Mouse (Mus musculus) midbrain, embryonic 15.5 days (tissue): Measurements from ENCODE around the gene Vmn1r125. TPM values are rescaled to one million over a fixed set of nuclear protein-coding genes. Genes with fewer than 3 reads are reported as not detected.
"Not testable (repeated sequence)": the region's sequence is repeated elsewhere in the genome, so short reads cannot be mapped to it uniquely, and the experiment has no call there.

Source experiments
- ATAC-seq: fragments of 200-750 bp; cut with Nextera tagmentation; replicated peaks from 2 replicates; pipeline ENCODE4 v1.8.0; 2017; ENCODE audit warnings: moderate TSS enrichment
- H3K27ac ChIP-seq: fragments of 300-500 bp; sonication (generic); 2 replicates; pipeline ENCODE4 v1.5.1; 2015; ENCODE audit warnings: mild to moderate bottlenecking, inconsistent platforms
- H3K27me3 ChIP-seq: fragments of 300-500 bp; sonication (generic); replicated peaks from 2 replicates; pipeline ENCODE4 v1.6.1; 2015; ENCODE audit warnings: inconsistent platforms
- H3K36me3 ChIP-seq: fragments of 300-500 bp; sonication (generic); replicated peaks from 2 replicates; pipeline ENCODE4 v1.6.1; 2015; ENCODE audit warnings: inconsistent platforms
- H3K4me1 ChIP-seq: fragments of 300-500 bp; sonication (generic); 2 replicates; pipeline ENCODE4 v1.6.1; 2015; ENCODE audit warnings: inconsistent platforms
- H3K4me2 ChIP-seq: fragments of 300-500 bp; sonication (generic); 2 replicates; pipeline ENCODE4 v1.6.1; 2015; ENCODE audit warnings: inconsistent platforms, mild to moderate bottlenecking, moderate library complexity
- H3K4me3 ChIP-seq: fragments of 300-500 bp; sonication (generic); 2 replicates; pipeline ENCODE4 v1.5.1; 2015; ENCODE audit warnings: mild to moderate bottlenecking, inconsistent platforms
- H3K9ac ChIP-seq: fragments of 300-500 bp; sonication (generic); 2 replicates; pipeline ENCODE4 v1.6.1; 2015; ENCODE audit warnings: mild to moderate bottlenecking, inconsistent platforms
- H3K9me3 ChIP-seq: fragments of 300-500 bp; sonication (generic); 2 replicates; pipeline ENCODE4 v1.6.1; 2016; ENCODE audit warnings: inconsistent platforms
- WGBS: fragments of 180-500 bp; shearing (Covaris S2); methylation state at CpG from one replicate; pipeline ENCODE4 v1.1.7; 2015; ENCODE audit warnings: mixed read lengths; 5-methylcytosine and 5-hydroxymethylcytosine counted together
- polyA plus RNA-seq: library from polyadenylated mRNA; unstranded; fragments of >200 nt; fragmentation: Nextera tagmentation; extraction: Ambion mirVana; gene quantifications from 2 replicates; pipeline ENCODE4 v1.2.1, GENCODE M21; 2015

The Vmn1r125 gene
- polyA plus RNA-seq: not detected in 2 replicates

DNA sequence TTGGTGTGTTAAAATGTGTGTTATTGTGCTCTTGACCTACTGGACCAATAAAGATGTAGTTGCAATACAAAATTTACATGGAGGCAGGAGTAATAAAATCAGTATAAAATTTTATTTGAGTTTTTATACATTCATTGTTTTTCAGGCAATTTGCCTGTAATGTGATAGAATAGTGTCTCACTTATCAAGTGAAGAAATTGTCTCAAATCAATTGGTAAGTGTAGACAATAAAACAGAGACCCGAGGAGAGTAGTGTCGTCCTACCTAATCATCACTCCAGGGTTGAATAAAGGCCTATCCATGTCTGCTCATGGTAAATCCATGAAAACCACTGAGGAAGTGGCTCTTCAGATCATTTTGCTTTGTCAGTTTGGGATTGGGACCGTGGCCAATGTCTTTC, at the start of gene Vmn1r125:
Gene Vmn1r125 (plus strand): TSS at position 301 of the 400 bp plus-strand sequence.
- not testable (repeated sequence) for H3K4me3 ChIP-seq, H3K27ac ChIP-seq, H3K4me2 ChIP-seq, ATAC-seq, H3K9ac ChIP-seq, H3K27me3 ChIP-seq, H3K36me3 ChIP-seq, H3K9me3 ChIP-seq, H3K4me1 ChIP-seq
- WGBS: 67% methylated on average over 3 of the region's 3 CpGs

DNA sequence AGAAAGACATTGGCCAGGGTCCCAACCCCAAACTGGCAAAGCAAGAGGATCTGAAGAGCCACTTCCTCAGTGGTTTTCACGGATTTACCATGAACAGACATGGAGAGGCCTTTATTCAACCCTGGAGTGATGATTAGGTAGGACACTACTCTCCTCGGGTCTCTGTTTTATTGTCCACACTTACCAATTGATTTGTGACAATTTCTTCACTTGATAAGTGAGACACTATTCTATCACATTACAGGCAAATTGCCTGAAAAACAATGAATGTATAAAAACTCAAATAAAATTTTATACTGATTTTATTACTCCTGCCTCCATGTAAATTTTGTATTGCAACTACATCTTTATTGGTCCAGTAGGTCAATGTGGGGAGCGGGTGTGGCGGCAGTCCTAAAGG, 11.5 kb upstream of the Vmn1r125 start, which contains the start of gene Vmn1r124:
Gene Vmn1r124 (minus strand): TSS at position 101 of the 400 bp plus-strand sequence.
- not testable (repeated sequence) for H3K9ac ChIP-seq, H3K4me2 ChIP-seq, H3K4me3 ChIP-seq, H3K4me1 ChIP-seq, ATAC-seq, H3K27me3 ChIP-seq, H3K9me3 ChIP-seq, H3K36me3 ChIP-seq, H3K27ac ChIP-seq
- WGBS: 75% methylated on average over 4 of the region's 4 CpGs

DNA sequence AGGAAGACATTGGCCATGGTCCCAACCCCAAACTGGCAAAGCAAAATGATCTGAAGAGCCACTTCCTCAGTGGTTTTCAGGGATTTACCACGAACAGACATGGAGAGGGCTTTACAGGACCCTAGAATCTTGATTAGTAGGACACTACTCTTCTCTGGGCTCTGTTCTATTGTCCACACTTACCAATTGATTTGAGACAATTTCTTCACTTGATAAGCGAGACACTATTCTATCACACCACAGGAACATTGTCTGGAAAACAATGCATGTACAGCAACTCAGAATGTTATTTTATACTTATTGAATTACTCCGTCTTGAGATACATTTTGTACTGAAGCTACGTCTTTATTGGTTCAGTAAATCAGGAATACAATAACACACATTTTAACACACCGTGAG, 29.4 kb downstream of the Vmn1r125 start, which contains the start of gene Vmn1r126:
Gene Vmn1r126 (minus strand): TSS at position 101 of the 400 bp plus-strand sequence.
- not testable (repeated sequence) for H3K27me3 ChIP-seq, H3K36me3 ChIP-seq
- no CpG with 5 or more reads among the region's 5 CpGs for WGBS

DNA sequence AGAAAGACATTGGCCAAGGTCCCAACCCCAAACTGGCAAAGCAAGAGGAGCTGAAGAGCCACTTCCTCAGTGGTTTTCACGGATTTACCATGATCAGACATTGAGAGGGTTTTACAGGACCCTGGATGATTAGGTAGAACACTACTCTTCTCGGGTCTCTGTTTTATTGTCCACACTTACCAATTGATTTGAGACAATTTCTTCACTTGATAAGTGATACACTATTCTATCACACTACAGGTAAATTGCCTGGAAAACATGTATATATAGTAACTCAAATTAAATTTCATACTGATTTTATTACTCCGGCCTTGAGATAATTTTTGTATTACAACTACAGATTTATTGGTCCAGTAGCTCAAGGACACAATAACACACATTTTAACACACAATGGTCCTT, 47.8 kb downstream of the Vmn1r125 start, which contains the start of gene Vmn1r127:
Gene Vmn1r127 (minus strand): TSS at position 101 of the 400 bp plus-strand sequence.
- WGBS: no CpG with 5 or more reads among the region's 3 CpGs
- H3K9me3 ChIP-seq, H3K36me3 ChIP-seq, H3K27me3 ChIP-seq, H3K4me1 ChIP-seq, H3K27ac ChIP-seq, ATAC-seq, H3K4me3 ChIP-seq, H3K4me2 ChIP-seq, H3K9ac ChIP-seq: not testable (repeated sequence)

More for the DNA sequence above, 29.4 kb downstream of the Vmn1r125 start, which contains the start of gene Vmn1r126:
- not testable (repeated sequence) for H3K9ac ChIP-seq, H3K4me3 ChIP-seq, H3K4me1 ChIP-seq, H3K9me3 ChIP-seq, ATAC-seq, H3K27ac ChIP-seq, H3K4me2 ChIP-seq

Other genes starting within 250 kb of the Vmn1r125 start
- gene Vmn1r120, start 218.4 kb upstream of the Vmn1r125 start, polyA plus RNA-seq: not detected in 2 replicates
- not detected in 2 replicates for gene Vmn1r121, start 173.7 kb upstream of the Vmn1r125 start, polyA plus RNA-seq
- not detected in 2 replicates for gene Vmn1r122, start 138.1 kb upstream of the Vmn1r125 start, polyA plus RNA-seq
- not detected in 2 replicates for gene Vmn1r123, start 110.0 kb upstream of the Vmn1r125 start, polyA plus RNA-seq
- gene Gm5157, start 81.8 kb upstream of the Vmn1r125 start, polyA plus RNA-seq: not detected in 2 replicates
- gene Vmn1r124, start 11.6 kb upstream of the Vmn1r125 start, polyA plus RNA-seq: not detected in 2 replicates
- not detected in 2 replicates for gene Vmn1r126, start 29.3 kb downstream of the Vmn1r125 start, polyA plus RNA-seq
- not detected in 2 replicates for gene Vmn1r127, start 47.7 kb downstream of the Vmn1r125 start, polyA plus RNA-seq
- not detected in 2 replicates for gene Vmn1r128, start 77.2 kb downstream of the Vmn1r125 start, polyA plus RNA-seq
- not detected in 2 replicates for gene Vmn1r129, start 89.1 kb downstream of the Vmn1r125 start, polyA plus RNA-seq
- not detected in 2 replicates for gene Gm6882, start 160.6 kb downstream of the Vmn1r125 start, polyA plus RNA-seq
- not detected in 2 replicates for gene Vmn1r130, start 239.6 kb downstream of the Vmn1r125 start, polyA plus RNA-seq